Mouse (Mus musculus) heart, adult 2 months (tissue): Measurements from ENCODE around the gene Foxp4. TPM values are rescaled to one million over a fixed set of nuclear protein-coding genes. Genes with fewer than 3 reads are reported as not detected.

Source experiments
- DNase-seq, 2 experiments: peaks; one replicate each; pipeline ENCODE4 v3.0.0; 2021
- H3K27ac ChIP-seq: fragments of 200-600 bp; 2 replicates; pipeline ENCODE4 v1.8.1; 2022
- H3K27me3 ChIP-seq: fragments of 200-500 bp; 2 replicates; pipeline ENCODE4 v1.6.1; 2012; ENCODE audit warnings: mild to moderate bottlenecking, low read length, inconsistent platforms, mixed read lengths; ENCODE audit not compliant: control insufficient read depth, insufficient read depth
- H3K36me3 ChIP-seq: fragments of 200-500 bp; 2 replicates; pipeline ENCODE4 v1.6.1; 2012; ENCODE audit warnings: low read length, inconsistent platforms; ENCODE audit not compliant: control insufficient read depth, insufficient read depth
- H3K4me1 ChIP-seq: fragments of 200-500 bp; 2 replicates; pipeline ENCODE4 v1.6.1; 2011; ENCODE audit warnings: low read length; ENCODE audit not compliant: control insufficient read depth, insufficient read depth
- H3K4me3 ChIP-seq: fragments of 200-600 bp; 2 replicates; pipeline ENCODE4 v1.8.1; 2022
- H3K79me2 ChIP-seq: fragments of 200-500 bp; replicated peaks from 2 replicates; pipeline ENCODE4 v1.6.1; 2012; ENCODE audit warnings: mild to moderate bottlenecking, inconsistent platforms, low read length, moderate library complexity, mixed read lengths; ENCODE audit not compliant: control insufficient read depth, insufficient read depth
- H3K9ac ChIP-seq: fragments of 200-500 bp; 2 replicates; pipeline ENCODE4 v1.6.1; 2012; ENCODE audit warnings: low read depth, mild to moderate bottlenecking, control low read depth, inconsistent platforms, low read length, mixed read lengths
- CTCF ChIP-seq: fragments of 200-600 bp; IDR thresholded peaks from 2 replicates; pipeline ENCODE4 v1.8.1; 2022; ENCODE audit warnings: antibody characterized with exemption, mild to moderate bottlenecking, moderate library complexity
- EP300 ChIP-seq: fragments of 200-500 bp; IDR thresholded peaks from 2 replicates; pipeline ENCODE4 v1.6.1; 2011; ENCODE audit warnings: low read depth, low read length, control low read depth; ENCODE audit not compliant: insufficient read depth
- POLR2A ChIP-seq: fragments of 200-500 bp; IDR thresholded peaks from 2 replicates; pipeline ENCODE4 v1.6.1; 2011; ENCODE audit warnings: mild to moderate bottlenecking, low read depth, low read length, control low read depth; ENCODE audit not compliant: insufficient read depth
- WGBS: fragments of 180-500 bp; shearing (Covaris S2); methylation state at CpG from one replicate; pipeline ENCODE4 v1.1.7; 2018; 5-methylcytosine and 5-hydroxymethylcytosine counted together
- intact Hi-C: fragments of 180-260 bp; cut with DNase I; formaldehyde crosslinking; loops from one replicate; pipeline ENCODE4 v1.15.1; 2025
- polyA plus RNA-seq: library from polyadenylated mRNA; depleted of rRNA; stranded (reverse); fragments of >200 nt; gene quantifications from 2 replicates; pipeline ENCODE4 v1.2.3, GENCODE M21; 2012
- total RNA-seq, 2 experiments: library from RNA; stranded (reverse); gene quantifications; 2 replicates each; pipeline ENCODE4 v1.2.3; 2021

Foxp4 gene
- total and polyA plus RNA-seq, 3 experiments = 10.0 to 13.7 (median 11.7) TPM

DNA sequence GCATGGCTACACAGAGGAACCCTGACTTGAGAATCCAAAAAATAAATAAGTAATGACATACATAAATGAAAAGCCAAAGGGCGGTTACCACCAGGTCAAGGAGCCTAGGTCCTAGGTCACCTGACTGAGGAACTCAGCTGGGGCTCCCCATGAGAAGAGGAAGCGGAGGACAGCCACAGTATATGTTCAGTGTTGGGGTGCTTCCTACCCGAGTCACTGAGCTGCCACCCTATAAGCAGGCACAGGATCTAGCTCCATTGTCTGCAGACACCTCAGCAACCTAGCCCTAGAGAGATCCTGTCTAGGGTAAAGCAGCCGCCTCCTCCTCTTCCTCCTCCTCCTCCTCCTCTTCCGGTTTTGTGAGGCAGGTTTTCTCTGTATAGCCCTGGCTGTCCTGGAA lies 41.3 kb downstream of the Foxp4 start:
- H3K27me3 ChIP-seq = no peaks in the 10 kb centered on the region
- intact Hi-C loops = no loop called here
- TF ChIP-seq CTCF (no peak), EP300 (no peak), POLR2A (no peak)
- H3K36me3 ChIP-seq = no peaks in the 10 kb centered on the region
- H3K27ac ChIP-seq = no peak overlapping the region
- peaks cover 1% of the 10 kb centered on the region; the same call in 1 of the 2 replicates for H3K4me1 ChIP-seq
- H3K79me2 ChIP-seq = no peaks in the 10 kb centered on the region
- DNase-seq = no peak
- H3K4me3 ChIP-seq = no peak overlapping the region
- 75% methylated on average over 5 of the region's 5 CpGs for WGBS
- H3K9ac ChIP-seq = no peak overlapping the region

DNA sequence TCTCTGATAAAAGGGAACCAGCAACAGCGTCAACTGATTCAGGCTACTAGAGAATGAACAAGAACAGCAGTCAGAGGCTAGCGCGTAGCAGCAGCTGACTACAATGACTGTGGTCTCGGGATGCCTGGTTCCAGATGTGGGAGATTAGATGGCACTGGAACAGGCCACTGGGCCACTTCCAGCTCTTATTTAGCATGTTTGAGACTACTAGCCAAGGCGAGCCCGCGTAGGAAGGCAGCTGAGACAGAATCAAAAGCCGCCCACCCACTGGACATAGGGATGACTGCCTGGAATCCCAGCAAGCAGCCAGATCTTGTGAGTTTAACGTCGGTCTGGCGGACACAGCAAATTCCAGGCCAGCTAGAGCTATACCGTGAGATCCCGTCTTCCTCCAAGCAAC lies 43.1 kb downstream of the Foxp4 start:
- intact Hi-C loops = no loop called here
- DNase-seq = no peak
- Histone ChIP-seq H3K27ac (no peak overlapping the region), H3K36me3 (no peaks in the 10 kb centered on the region), H3K4me3 (no peak overlapping the region), H3K9ac (no peak overlapping the region), H3K79me2 (no peaks in the 10 kb centered on the region), H3K27me3 (no peaks in the 10 kb centered on the region), H3K4me1 (peaks cover 3% of the 10 kb centered on the region; the same call in 1 of the 2 replicates)
- 64% methylated on average over 13 of the region's 13 CpGs for WGBS
- TF ChIP-seq EP300 (no peak), POLR2A (no peak), CTCF (no peak)

DNA sequence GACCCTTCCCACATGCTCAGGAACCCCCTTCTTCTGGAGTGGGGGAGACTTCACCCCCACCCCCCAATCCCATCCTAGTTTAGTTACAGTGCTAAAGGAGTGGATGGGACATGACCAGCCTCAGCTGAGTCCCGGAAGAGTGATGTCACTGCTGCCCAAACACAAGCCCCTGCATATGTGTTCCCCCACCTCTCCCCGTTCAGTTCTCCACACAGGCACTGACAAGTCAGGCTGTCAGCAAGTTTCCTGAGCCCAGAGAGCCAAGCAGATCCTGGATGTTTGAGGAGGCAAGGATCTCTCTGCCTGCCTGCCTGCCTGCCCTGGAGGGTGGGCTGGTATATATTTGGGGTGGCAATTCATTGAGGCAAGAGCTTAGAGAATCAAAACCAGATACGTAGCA lies 45.2 kb downstream of the Foxp4 start:
- Histone ChIP-seq H3K4me3 (no peak overlapping the region), H3K27me3 (no peaks in the 10 kb centered on the region), H3K27ac (no peak overlapping the region), H3K9ac (no peak overlapping the region), H3K36me3 (no peaks in the 10 kb centered on the region), H3K4me1 (peaks cover 3% of the 10 kb centered on the region; the same call in 1 of the 2 replicates), H3K79me2 (no peaks in the 10 kb centered on the region)
- intact Hi-C loops = no loop called here
- 56% methylated on average over 3 of the region's 3 CpGs for WGBS
- TF ChIP-seq EP300 (no peak), CTCF (no peak), POLR2A (no peak)
- DNase-seq = no peak

DNA sequence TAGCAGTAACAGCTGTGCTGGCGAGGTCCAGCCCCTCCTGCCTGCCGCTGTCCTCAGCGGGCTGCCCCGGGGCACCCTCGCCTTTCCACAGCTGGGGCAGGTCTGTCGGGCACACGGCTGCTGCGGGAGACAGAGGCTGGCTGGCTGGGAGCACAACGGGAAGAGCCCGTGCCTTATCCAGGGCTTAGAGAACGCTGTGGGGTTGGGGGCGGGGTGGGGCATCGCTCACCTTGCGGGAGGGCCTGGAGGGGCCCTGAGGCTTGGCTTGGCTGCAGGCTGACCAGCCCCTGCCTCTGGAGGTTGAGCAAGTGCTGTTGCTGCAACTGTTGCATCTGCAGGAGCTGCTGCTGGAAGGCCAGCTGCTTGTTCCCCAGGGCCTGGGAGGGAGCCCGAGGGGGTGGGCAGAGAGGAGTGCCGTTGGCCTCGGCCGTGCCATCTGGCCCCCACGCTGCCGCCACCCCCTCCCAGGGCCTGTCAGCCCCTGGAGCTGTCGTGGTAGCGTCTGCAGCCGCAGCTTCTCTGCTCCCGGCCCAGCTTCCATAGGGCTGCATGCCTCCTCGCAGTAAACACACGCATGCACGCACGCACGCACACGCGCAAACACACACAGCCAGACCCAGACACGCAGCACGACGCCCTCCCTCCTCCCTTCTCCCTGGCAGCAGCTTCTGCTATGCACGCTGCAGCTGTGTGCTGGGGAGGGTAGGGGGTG lies 45.9 kb downstream of the Foxp4 start:
- Histone ChIP-seq H3K27ac (no peak overlapping the region), H3K36me3 (no peaks in the 10 kb centered on the region), H3K79me2 (no peaks in the 10 kb centered on the region), H3K4me3 (no peak overlapping the region), H3K27me3 (no peaks in the 10 kb centered on the region), H3K4me1 (peaks cover 4% of the 10 kb centered on the region; the same call in 1 of the 2 replicates), H3K9ac (0 out of 2 replicates have a peak overlapping the region, but pooled peaks have one; percentile 18)
- 53% methylated on average over 35 of the region's 35 CpGs for WGBS
- DNase-seq = peak; percentile 43 to 55
- TF ChIP-seq EP300 (no peak), CTCF (no peak), POLR2A (no peak)
- intact Hi-C loops = no loop called here

DNA sequence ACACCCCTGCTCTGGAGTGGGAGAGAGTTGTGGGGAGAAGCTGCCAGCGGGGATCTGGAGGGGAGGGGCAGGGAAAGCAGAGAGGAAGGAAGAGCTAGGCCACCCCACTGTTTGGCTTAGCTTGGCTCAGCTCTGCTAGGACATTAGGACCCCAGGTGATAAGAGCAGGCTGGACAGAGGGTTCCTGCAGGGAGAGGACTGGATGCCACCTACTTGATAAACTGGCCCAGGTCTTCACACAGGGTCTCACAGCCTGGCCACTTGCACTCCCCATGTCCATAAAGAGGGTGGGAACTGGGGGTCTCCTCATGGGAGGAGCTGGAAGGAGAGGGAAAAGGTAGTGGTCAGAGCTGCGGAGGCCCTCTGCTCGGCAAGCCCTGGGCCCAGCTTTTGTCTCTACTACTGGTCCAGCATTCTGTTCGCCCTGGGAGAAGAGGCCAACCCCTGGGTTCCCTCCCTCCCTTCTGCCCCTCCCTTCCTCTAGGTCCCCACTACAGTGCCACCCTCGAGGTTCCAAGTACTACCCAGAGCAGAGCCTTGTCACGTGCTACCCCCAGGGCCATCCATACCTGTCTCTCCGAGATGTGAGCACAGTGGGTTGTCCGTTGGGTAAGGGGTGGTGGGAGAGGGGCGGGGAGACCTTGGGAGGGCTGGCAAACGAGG lies 46.6 kb downstream of the Foxp4 start:
- no peak overlapping the region for H3K4me3 ChIP-seq
- TF ChIP-seq CTCF (no peak), POLR2A (no peak), EP300 (no peak)
- WGBS = 71% methylated on average over 10 of the region's 10 CpGs
- no peak for DNase-seq
- H3K36me3 ChIP-seq = no peaks in the 10 kb centered on the region
- H3K27me3 ChIP-seq = no peaks in the 10 kb centered on the region
- H3K79me2 ChIP-seq = no peaks in the 10 kb centered on the region
- no peak overlapping the region for H3K27ac ChIP-seq
- peaks cover 5% of the 10 kb centered on the region; the same call in 1 of the 2 replicates for H3K4me1 ChIP-seq
- intact Hi-C loops = no loop called here
- H3K9ac ChIP-seq = no peak overlapping the region
